Mouse (Mus musculus): ENCODE results near the gene Sgpp2. TPM values are rescaled to one million over a fixed set of nuclear protein-coding genes. Genes with fewer than 3 reads are reported as not detected.

Gene Sgpp2
- total RNA-seq, 2 experiments from 2014 or later: not detected

DNA sequence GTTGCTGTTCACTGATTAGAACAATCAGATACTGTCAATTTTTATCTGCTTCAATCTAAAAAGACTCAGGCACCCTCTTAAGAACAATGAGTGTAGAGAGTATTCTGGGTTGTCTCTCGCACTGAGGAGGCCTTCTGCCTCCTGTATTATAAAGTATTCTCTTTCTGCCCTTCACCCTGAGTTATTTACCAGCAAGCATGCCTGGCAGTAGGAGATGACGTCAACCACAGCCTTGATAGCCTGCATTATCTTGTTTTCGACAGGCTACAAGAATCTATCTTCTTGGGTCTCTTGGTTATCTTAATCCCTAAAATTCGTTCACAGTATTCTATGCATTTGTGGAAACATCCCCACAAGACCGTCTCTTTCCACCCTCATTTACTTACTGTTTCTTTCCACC, 29.8 kb downstream of the Sgpp2 start:
- no peak for DNase-seq

- no peak for DNase-seq
Observed at GRCm38 (mm10) chr1:78340584-78340983, 30.4 kb downstream of the Sgpp2 start.

DNA sequence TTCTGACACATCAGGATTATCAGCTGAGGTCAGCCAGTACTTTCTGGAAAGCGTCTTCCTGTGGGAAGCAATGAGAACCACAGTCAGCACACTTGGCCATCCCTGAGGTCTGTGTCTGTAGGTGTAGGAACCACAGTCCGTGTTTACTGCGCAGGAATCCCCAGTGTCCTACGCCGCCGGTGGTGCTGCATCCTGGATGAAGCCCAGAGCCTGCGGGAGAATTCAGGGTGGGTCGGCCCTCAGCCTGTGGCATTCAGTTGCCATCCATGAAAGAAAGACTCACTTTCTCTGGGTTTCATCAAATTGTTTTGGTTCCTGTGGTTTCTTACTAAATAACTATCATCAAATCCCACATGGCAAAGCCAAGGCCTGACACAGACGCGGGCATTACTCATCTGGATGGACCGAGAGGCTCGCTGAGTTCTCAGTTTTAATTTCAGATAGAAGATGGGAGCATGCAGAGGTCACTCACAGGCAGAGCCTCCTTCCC, 37.2 kb downstream of the Sgpp2 start:
- no peak for DNase-seq

GRCm38 (mm10) chr1:78349219-78349618, 39.1 kb downstream of the Sgpp2 start:
- no peak for DNase-seq

- no peak for DNase-seq
Observed at GRCm38 (mm10) chr1:78353254-78353653, 43.1 kb downstream of the Sgpp2 start.

DNA sequence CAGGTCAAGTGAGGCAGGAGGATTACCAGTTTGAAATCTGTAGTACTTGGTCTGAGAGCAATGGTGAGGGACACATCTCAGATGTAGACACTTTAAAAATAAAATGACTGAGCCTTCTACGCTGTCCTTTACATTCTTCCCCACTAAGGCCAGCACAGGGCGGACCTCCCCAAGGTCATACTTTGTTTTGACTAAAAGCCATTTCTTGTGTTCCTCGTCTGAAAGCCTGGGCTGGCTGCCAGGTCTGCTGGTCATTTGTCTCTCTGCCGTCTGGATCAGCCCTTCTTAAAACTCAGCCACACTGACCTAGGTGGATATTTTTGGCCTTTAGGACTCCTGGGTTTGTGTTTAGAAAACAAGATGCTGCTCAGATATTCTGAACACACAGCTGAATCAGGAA, 45.0 kb downstream of the Sgpp2 start:
- DNase-seq: no peak

GRCm38 (mm10) chr1:78357415-78357814, 47.3 kb downstream of the Sgpp2 start:
- no peak for DNase-seq

DNA sequence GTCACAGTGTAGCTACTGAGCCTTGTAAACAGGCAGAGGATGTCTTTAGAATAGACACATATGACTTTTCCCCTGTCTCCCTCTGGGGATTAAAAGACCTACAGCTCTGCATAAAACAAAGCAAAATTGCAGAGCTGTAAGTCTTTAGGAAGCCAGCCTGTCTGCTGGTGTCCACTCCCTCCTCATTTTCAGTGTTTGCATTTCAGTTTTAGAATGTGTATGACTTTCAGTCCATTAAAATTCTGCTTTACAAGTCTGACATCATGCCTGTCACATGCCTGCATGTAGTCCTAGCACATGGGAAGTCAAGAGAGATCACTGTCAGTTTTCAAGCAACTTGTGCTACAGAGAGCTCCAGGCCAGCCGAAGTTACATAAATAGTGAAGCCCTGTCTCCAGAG, 47.7 kb downstream of the Sgpp2 start:
- no peak for DNase-seq

- DNase-seq: no peak
Observed at GRCm38 (mm10) chr1:78363965-78364889, 54.1 kb downstream of the Sgpp2 start.

DNA sequence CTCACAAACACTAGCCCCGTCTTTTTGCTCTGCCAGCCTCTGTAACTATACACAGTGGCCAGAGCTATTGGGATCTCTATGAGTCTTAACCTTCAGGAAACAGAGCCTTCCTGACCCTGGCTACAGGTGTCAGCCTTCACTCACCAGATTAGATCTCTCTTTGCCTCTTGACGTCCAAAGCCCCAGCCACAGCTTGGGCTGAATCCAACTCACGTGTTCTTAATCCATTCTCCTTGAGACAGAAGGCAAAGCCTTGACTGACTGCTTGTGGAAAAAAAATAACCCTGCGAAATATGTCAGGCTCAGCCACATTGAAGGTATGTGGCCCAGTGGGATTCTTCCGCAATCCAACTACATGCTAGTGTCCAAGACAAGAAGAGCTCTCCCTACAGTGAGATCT, 57.7 kb downstream of the Sgpp2 start:
- DNase-seq: no peak

DNA sequence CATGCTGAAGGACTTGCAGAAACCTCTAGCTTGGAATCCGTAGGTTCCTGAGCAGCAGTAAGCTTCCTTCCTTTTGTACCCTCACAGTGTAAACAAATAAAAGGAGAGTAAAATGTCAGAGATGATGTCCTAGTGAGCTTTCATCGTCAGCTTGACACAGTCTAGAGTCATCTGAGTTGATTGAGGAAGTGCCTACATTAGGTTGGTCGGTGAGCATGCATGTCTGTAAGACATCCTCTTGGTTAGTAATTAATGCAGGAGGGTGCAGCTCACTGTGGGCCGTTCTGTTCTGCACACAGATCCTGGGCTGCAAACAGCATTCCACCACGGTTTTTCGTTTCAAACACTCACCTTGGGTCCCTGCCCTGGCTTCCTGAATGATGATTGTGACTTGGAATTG, 60.0 kb downstream of the Sgpp2 start:
- DNase-seq: no peak

DNA sequence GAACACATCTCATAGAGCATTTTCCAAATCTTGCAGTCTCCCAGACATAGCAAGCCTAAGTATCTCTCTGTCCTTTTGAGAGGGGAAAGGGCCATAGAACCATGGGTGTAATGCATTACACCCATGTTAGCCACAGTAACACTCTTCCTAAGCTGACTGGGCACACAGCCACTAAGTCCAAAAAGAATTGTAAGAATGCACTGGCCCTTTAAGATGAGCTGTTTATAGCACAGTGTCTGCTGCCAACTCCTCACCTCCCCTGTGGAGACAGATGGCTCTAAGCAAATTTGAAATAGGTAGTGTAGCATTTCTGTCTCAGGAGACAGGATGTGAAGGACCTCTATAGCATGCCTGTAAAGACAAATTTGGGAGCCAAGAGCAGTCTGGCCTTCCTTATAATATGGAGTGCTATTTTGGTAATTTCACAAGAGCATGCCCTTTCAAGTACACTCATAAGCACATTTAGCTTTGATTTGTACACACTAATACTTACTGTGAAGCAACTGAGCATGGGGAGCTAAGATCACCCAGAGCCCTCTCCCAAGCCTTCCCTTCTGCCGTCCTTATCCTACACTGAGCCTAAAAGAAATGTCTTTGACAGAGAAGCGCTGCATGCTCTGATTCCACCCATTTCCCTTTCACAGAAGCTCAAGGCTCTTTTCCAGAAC, 61.6 kb downstream of the Sgpp2 start:
- no peak for DNase-seq

DNA sequence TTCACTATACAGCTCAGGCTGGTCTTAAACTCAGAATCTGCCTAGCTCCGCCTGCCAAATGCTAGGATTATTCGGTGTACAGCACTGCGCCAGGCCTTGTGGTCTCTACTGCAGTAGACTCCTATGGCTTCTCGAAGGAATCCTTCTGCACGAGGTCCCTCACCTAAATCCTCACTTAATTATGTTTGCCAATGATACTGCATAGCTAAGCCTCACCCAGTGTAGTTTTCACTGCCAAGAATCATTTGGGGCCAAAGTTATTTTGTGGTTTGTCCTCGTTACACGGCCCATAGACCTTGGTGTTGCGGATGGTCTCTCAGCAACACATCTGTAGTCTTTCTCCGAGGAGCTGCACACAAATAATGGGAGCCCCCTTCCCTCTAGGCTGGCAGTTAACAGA, 62.2 kb downstream of the Sgpp2 start:
- DNase-seq: no peak

GRCm38 (mm10) chr1:78373836-78374235, 63.7 kb downstream of the Sgpp2 start:
- DNase-seq: no peak

DNA sequence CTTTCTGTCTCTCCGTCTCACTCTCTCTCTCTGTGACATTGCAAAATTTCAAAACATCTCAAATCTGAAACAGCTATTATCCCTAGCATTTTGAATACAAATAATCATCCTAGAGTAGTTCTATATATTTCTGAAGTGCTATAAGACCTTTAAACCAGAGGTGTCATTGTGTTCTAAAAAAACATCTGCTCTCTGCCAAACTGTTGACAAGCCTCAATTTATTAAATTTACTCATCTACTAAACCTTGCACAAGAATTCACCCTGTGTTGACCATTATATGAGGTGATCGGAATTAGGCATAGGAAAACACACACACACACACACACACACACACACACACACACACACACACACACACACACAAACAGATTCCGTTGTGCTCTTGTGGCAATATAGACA, 64.9 kb downstream of the Sgpp2 start:
- no peak for DNase-seq

DNA sequence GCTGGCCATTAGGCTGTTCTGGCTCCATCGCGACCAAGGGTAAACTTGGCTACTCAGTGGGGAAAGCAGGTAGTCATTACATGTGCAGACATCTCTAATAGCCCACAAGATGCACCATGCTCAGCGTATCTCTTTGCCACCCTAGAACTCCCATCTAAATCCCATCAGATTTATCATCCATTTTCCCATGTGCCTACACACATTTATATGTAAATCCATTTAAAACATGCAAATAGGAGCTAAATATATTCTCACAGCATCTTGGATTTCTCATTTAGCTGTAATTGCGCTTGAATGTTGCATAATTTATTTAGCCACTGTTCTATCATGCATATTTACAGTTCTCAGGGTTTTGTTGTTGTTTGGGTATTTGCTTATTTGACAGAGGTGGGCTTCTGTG, 70.8 kb downstream of the Sgpp2 start:
- DNase-seq: no peak

GRCm38 (mm10) chr1:78387854-78388253, 77.7 kb downstream of the Sgpp2 start:
- DNase-seq: no peak

DNA sequence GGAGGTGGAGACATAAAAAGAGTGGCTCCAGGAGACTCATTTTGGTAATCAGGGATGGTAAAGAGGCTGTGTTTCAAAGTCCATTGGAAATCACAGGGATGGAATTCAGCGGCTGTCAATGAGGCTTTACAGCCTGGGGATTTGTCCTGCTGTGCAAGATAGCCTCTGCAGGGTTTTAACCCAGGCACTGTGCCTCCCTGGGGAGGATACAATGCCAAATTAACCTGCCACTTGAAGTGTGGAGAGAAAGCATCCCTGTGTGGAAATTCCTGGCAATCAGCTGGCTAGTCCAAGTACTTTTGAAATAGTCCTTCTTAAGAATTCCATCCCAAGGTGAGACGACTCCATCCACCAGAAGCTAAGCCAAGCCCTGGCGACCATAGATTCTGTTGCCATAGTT, 78.7 kb downstream of the Sgpp2 start:
- no peak for DNase-seq

- no peak for DNase-seq
Observed at GRCm38 (mm10) chr1:78395191-78395735, 85.1 kb downstream of the Sgpp2 start.

GRCm38 (mm10) chr1:78395737-78396136, 85.6 kb downstream of the Sgpp2 start:
- no peak for DNase-seq

GRCm38 (mm10) chr1:78396320-78396913, 86.3 kb downstream of the Sgpp2 start:
- no peak for DNase-seq

GRCm38 (mm10) chr1:78399755-78400154, 89.6 kb downstream of the Sgpp2 start:
- no peak for DNase-seq

DNA sequence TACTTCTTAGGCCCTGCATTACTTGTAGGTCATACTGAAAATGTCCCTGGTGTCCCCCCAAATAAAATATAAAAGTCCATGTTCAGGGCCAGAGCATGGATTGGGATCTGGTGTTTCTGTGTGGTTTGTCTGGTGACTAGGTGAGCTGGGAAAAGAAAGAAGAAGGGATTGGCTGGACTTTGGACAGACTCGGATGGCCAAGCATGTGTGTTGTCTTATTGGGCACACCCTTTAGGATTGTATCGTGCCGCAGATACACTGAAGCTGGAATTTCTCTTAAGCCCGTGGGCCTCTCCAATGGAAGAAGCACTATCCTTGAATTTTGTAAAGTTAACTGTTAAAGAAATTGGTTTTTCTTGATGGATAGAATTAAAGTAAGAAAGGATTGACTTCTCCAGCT, 91.3 kb downstream of the Sgpp2 start:
- DNase-seq: no peak
